Mouse (Mus musculus) heart, embryonic 10.5 days (tissue): ENCODE measurements around the gene Mthfsd. TPM values are rescaled to one million over a fixed set of nuclear protein-coding genes. Genes with fewer than 3 reads are reported as not detected.

Experiments
- DNase-seq: peaks from one replicate; pipeline ENCODE4 v3.0.0-alpha.2; 2017; ENCODE audit warnings: low spot score
- H3K27ac ChIP-seq: fragments of 300-500 bp; sonication (generic); 2 replicates; pipeline ENCODE4 v1.5.1; 2016; ENCODE audit warnings: mild to moderate bottlenecking
- H3K27me3 ChIP-seq: fragments of 300-500 bp; sonication (generic); 2 replicates; pipeline ENCODE4 v1.6.1; 2016; ENCODE audit warnings: mild to moderate bottlenecking; ENCODE audit not compliant: poor library complexity, insufficient read depth, severe bottlenecking
- H3K36me3 ChIP-seq: fragments of 300-500 bp; sonication (generic); 2 replicates; pipeline ENCODE4 v1.6.1; 2016; ENCODE audit warnings: mild to moderate bottlenecking, moderate library complexity
- H3K4me1 ChIP-seq: fragments of 300-500 bp; sonication (generic); 2 replicates; pipeline ENCODE4 v1.6.1; 2016; ENCODE audit warnings: mild to moderate bottlenecking
- H3K4me3 ChIP-seq: fragments of 300-500 bp; sonication (generic); 2 replicates; pipeline ENCODE4 v1.5.1; 2016; ENCODE audit warnings: mild to moderate bottlenecking, moderate library complexity
- H3K9me3 ChIP-seq: fragments of 300-500 bp; sonication (generic); 2 replicates; pipeline ENCODE4 v1.6.1; 2016; ENCODE audit warnings: mild to moderate bottlenecking, moderate library complexity
- whole genome bisulfite sequencing: fragments of 180-500 bp; shearing (Covaris S2); methylation state at CpG from one replicate; pipeline ENCODE4 v1.1.7; 2016; 5-methylcytosine and 5-hydroxymethylcytosine counted together
- polyA plus RNA-seq: library from polyadenylated mRNA; unstranded; fragments of >200 nt; fragmentation: Nextera tagmentation; extraction: Ambion mirVana; gene quantifications from 2 replicates; pipeline ENCODE4 v1.2.1, GENCODE M21; 2016

Mthfsd gene
- polyA plus RNA-seq, 1 experiment from 2014 or later = 57.0 TPM

DNA sequence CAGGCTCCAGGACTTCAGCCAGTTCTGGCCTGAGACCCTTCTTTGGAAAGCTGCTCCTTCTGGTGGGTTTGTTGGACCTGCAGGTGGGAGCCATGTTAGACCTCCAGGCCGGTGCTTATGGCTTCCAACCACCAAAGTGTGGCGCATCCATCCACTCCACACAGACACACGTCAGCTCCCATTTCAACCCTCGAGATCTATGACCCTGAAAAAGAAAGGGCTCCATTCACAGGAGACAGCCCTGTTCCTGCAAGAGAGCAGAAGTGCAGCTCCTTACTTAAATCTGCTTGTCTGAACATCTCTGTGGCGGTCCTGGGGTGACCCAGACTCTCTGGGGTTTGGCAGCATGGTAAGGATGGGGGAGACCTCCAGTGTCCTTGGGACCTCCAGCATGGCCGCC is 14.7 kb downstream of the Mthfsd start:
- Histone ChIP-seq H3K27ac (no peak overlapping the region), H3K27me3 (peaks cover 79% of the 10 kb centered on the region), H3K36me3 (peaks cover 24% of the 10 kb centered on the region), H3K9me3 (no peaks in the 10 kb centered on the region), H3K4me3 (no peak overlapping the region), H3K4me1 (peaks cover 30% of the 10 kb centered on the region)
- 59% methylated on average over 6 of the region's 6 CpGs for WGBS
- no peak for DNase-seq

DNA sequence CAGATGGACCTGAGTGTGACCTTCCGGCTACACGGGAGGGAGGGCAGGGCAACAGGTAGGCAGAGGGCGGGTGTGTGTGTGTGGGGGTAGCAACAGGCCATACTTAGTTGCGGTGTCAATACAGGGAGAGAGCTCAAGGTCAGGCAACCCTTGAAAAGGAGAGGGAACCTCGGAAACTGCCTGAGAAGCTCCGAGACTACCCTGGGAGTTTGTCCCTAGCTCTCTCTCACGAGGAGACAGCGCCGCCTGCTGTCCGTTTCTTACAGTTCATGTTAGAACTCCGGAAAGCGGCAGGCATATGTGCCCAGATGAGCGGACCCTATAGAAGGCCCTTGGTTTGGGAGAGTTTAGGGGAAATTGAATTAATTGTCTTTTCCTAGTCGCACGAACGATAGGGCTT is 15.6 kb downstream of the Mthfsd start:
- Histone ChIP-seq H3K27ac (no peak overlapping the region), H3K4me1 (peaks cover 30% of the 10 kb centered on the region), H3K9me3 (no peaks in the 10 kb centered on the region), H3K27me3 (peaks cover 81% of the 10 kb centered on the region), H3K36me3 (peaks cover 15% of the 10 kb centered on the region), H3K4me3 (peak overlapping the region; percentile 34; the same call in 1 of the 2 replicates)
- DNase-seq = peak; percentile 90
- WGBS = 4% methylated on average over 16 of the region's 16 CpGs

DNA sequence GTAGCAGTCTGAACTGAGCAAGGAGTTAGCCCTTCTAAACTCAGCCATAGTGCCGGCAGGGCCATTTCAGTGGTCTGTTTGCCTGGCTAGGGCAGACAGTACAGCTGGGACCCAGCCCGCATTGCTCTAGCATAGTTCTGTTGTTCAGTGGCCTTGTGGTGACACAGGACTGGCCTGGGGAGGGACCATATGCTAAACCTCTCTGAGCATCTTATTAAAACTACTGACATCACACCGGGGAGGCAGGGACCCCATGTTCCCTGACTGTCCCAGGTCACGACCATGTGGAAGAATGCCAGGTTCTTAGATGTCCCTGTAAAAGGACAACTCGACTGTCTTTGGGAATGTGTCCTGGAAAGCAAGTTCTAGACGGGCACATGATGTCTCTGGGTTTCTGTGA is 16.1 kb downstream of the Mthfsd start:
- Histone ChIP-seq H3K27me3 (peaks cover 86% of the 10 kb centered on the region), H3K36me3 (peaks cover 10% of the 10 kb centered on the region), H3K4me3 (no peak overlapping the region), H3K27ac (no peak overlapping the region), H3K4me1 (peaks cover 30% of the 10 kb centered on the region), H3K9me3 (no peaks in the 10 kb centered on the region)
- WGBS = 34% methylated on average over 6 of the region's 6 CpGs
- DNase-seq = no peak

DNA sequence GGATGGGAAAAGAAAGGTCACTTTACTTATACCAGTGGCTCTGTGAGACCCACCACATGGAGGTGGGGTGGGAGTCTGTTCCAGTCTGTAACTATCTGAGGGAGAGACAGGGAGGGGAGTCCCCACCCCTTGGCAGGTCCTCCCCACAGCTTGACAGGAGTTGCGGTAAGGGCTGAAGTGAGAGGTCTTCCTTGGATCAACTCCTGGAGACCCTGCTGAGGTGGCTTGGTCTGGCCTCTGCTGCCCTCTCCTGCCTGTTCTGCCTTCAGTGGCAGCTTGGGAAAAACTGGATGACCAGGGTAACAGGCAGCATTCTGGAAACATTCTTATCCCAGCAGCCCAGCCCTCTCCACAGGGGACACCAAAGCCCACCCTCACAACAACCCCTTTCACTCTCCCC is 17.5 kb downstream of the Mthfsd start:
- no peak for DNase-seq
- Histone ChIP-seq H3K4me3 (no peak overlapping the region), H3K4me1 (peaks cover 30% of the 10 kb centered on the region), H3K36me3 (no peaks in the 10 kb centered on the region; the same call in 1 of the 2 replicates), H3K9me3 (no peaks in the 10 kb centered on the region), H3K27me3 (peaks cover 92% of the 10 kb centered on the region), H3K27ac (no peak overlapping the region)
- 0% methylated on average over 1 of the region's 1 CpGs for WGBS

DNA sequence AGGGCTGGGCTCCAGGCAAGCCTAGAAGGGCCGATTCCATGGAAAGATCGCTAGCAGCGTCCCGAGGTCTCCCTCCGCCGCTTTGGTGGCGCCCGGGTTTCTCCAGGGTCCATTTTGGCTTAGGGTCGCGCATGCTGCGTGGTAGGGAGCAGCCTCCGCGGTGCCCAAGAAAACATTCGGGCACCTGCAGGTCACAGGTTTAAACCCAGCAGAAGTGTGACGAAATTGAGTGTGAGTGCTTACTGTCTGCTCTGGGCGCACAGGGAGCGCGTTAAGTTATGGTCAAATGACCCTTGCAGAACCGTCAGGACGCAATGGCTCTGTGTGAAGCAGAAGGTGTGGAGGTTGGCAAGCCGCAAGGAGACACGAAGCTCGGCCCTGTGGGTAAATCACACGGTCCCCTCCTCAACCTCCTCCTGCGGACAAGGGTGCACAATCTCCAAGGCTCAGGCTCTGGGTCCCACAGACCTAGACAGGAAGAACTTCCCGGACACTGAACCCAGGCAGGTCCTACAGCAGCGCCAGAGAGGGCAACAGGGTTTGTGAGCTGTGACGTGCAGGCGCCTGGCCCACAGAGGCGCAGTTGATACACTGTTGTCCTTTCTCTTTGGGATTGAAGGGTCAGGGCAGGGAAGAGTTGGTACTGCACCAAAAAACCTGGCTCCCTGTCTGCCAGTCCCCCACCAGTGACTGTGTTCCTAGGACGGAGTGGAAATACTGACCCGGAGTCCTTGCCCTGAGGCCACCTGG is 18.4 kb downstream of the Mthfsd start:
- Histone ChIP-seq H3K4me1 (peaks cover 35% of the 10 kb centered on the region), H3K4me3 (peak overlapping the region; percentile 46), H3K27me3 (peaks cover 93% of the 10 kb centered on the region), H3K9me3 (no peaks in the 10 kb centered on the region), H3K27ac (peak overlapping the region; percentile 17; the same call in 1 of the 2 replicates), H3K36me3 (no peaks in the 10 kb centered on the region; the same call in 1 of the 2 replicates)
- no peak for DNase-seq
- WGBS = 8% methylated on average over 32 of the region's 32 CpGs

DNA sequence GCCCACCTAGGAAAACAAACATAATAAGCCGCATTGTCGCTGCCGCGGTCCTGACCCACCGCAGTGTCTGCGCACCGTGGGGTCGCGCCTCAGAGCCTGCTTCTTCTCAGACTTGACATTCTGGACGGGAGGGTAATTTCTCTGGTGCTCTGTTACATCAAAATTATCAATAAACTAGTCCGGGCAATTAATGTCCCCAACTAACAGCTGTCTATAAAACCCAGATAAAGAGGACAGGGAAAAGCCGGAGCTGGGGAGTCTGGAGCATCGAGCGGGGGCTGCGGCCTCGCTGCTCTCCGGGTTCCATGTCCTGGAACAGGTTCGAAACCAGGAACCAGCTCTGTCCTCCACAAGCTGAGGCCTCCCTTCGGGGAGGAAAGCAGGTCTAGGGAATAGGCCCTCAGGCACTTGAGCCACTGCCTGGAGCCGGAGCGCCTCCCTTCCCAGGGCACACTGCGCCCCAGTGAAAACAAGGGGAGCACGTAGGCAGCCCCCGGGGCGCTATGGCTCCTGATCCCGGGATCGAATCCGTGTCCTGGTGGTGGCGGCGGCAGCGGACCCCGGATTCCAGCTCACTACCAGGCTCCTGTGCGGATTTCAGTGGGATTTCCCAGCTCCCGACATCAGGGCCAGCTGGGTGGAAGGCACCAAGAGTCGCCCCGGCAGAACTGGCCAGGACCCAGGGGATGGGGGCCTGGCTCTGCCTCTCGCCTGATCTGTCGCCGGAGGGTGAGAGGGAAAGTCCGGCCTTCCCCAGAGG is 19.1 kb downstream of the Mthfsd start:
- Histone ChIP-seq H3K27me3 (peaks cover 96% of the 10 kb centered on the region), H3K36me3 (no peaks in the 10 kb centered on the region; the same call in 1 of the 2 replicates), H3K4me3 (peak overlapping the region; percentile 46), H3K27ac (peak overlapping the region; percentile 17; the same call in 1 of the 2 replicates), H3K4me1 (peaks cover 43% of the 10 kb centered on the region), H3K9me3 (no peaks in the 10 kb centered on the region)
- no peak for DNase-seq
- 4% methylated on average over 40 of the region's 40 CpGs for WGBS

DNA sequence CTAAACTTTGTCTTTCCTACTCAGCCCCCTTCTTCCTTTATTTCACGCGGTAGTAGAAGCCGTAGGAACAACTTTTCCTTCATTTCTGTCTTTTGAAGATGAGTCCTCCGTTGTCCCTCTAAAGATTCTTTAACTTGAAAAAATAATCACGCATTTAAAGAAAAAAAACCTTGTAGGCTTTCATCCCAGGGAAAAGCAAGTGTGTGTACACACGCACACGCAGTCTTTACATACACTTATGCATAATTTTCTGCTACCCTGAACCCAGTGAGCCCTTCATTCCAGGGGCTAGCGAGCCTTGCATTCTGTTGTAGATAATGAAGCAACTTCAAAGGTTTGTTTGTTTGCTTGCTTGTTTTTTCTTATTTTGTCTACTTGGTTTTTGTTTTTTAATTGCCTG is 19.9 kb downstream of the Mthfsd start:
- no peak for DNase-seq
- Histone ChIP-seq H3K9me3 (no peaks in the 10 kb centered on the region), H3K27me3 (peaks cover 96% of the 10 kb centered on the region), H3K36me3 (no peaks in the 10 kb centered on the region; the same call in 1 of the 2 replicates), H3K27ac (no peak overlapping the region), H3K4me1 (peaks cover 51% of the 10 kb centered on the region), H3K4me3 (peak overlapping the region; percentile 46; the same call in 1 of the 2 replicates)
- 7% methylated on average over 8 of the region's 8 CpGs for WGBS

DNA sequence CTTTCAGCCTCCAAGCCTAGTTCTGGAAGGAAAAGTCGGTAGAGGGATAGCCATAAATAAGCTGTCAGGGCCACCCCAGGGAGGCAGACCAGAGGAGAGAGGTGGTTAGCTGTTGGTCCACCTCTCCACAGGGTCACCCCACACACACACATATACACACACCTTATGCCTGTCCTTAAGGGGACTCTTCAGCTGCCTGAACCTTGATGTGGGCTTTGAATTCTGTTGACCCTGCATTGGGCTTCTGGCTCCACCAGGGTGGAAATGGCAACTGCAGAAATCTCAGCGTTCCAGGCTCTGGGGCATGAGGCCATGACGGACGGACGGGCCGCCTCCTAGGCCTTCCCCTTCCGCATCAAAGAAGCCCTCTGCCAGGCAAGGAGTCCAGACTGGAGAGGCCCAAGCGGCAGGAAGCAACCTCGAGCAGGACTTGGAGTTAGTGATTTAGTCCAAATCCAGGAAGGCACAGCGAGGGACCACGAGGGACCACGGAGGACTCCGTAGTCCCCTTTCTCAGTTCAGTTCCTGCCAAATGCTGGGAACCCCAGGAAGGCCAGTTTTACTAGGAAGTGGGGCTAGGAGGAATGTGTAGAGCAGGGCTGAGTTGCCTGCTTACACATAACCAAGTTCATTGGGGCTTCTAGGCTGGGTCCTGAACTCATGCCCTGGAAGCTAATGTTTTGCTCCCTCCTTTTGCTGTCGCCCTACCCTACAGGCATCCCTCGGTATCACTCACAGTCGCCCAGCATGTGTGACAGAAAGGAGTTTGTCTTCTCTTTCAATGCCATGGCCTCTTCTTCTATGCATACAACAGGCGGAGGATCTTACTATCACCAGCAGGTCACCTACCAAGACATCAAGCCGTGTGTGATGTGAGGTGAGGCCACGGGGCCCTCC is 21.9 kb downstream of the Mthfsd start:
- Histone ChIP-seq H3K4me1 (peaks cover 53% of the 10 kb centered on the region), H3K9me3 (no peaks in the 10 kb centered on the region), H3K4me3 (peak overlapping the region; percentile 80), H3K27me3 (peaks cover 98% of the 10 kb centered on the region), H3K27ac (peak overlapping the region; percentile 68; the same call in 1 of the 2 replicates), H3K36me3 (no peaks in the 10 kb centered on the region; the same call in 1 of the 2 replicates)
- no peak for DNase-seq
- 17% methylated on average over 19 of the region's 19 CpGs for WGBS

DNA sequence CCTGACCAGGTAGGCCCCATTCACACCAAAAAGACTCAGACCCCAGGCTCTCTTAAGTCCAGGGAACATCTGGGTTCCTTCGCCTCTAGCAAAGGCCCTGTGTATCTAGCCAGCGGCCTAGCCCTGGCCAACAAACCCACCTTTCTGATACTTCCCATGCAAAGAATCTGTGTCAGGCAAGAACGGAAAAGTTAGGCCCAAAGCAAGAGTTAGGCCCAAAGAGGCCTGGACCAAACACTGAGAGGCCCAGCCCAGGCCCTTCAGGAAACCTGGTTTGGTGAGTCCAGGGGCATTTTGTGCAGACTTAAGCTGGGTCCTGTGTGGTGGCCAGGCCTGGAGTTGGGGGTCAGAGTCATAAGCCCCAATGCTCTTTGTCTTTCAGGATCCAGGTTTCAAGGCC is 22.6 kb downstream of the Mthfsd start:
- Histone ChIP-seq H3K4me1 (peaks cover 51% of the 10 kb centered on the region), H3K27me3 (peaks cover 98% of the 10 kb centered on the region), H3K36me3 (no peaks in the 10 kb centered on the region; the same call in 1 of the 2 replicates), H3K9me3 (no peaks in the 10 kb centered on the region), H3K27ac (peak overlapping the region; percentile 68; the same call in 1 of the 2 replicates), H3K4me3 (peak overlapping the region; percentile 80)
- DNase-seq = no peak
- 47% methylated on average over 3 of the region's 3 CpGs for WGBS

DNA sequence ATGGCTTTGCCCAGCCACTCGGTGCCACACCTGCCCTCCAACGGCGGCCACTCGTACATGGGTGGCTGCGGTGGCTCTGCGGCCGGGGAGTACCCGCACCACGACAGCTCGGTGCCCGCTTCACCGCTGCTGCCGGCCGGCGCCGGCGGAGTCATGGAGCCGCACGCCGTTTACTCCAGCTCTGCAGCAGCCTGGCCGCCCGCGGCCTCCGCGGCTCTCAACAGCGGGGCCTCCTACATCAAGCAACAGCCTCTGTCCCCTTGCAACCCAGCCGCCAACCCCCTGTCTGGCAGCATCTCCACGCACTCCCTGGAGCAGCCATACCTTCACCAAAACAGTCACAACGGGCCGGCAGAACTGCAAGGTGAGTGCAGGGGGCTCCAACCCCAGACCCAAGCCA is 23.2 kb downstream of the Mthfsd start:
- peaks cover 50% of the 10 kb centered on the region for H3K4me1 ChIP-seq
- under 1% methylated on average over 30 of the region's 30 CpGs for WGBS
- H3K36me3 ChIP-seq = no peaks in the 10 kb centered on the region; the same call in 1 of the 2 replicates
- peak overlapping the region; percentile 80 for H3K4me3 ChIP-seq
- H3K9me3 ChIP-seq = no peaks in the 10 kb centered on the region
- no peak for DNase-seq
- H3K27ac ChIP-seq = peak overlapping the region; percentile 82
- peaks cover 98% of the 10 kb centered on the region for H3K27me3 ChIP-seq

DNA sequence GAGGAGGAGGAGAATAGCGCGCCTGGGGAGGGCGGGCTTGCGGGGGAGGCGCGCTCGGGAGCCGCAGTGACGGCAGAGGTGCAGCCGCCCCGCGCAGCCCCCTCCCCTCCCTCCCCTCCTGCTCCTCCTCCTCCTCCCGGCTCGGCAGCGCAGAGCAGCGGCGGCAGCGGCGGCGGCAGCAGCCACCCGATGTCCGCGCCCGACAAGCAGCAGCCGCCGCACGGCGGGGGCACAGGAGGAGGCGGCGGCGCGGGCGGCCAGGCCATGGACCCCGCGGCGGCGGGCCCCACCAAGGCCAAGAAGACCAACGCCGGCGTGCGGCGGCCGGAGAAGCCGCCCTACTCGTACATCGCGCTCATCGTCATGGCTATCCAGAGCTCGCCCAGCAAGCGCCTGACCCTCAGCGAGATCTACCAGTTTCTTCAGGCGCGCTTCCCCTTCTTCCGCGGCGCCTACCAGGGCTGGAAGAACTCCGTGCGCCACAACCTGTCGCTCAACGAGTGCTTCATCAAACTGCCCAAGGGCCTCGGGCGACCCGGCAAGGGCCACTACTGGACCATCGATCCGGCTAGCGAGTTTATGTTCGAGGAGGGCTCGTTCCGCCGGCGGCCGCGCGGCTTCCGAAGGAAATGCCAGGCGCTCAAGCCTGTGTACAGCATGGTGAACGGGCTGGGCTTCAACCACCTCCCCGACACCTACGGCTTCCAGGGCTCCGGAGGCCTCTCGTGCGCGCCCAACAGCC is 23.8 kb downstream of the Mthfsd start, which contains the start of gene Foxf1:
Gene Foxf1, plus strand, starts transcription at position 177 of the 742 bp plus-strand sequence.
- DNase-seq = no peak
- H3K36me3 ChIP-seq = no peaks in the 10 kb centered on the region; the same call in 1 of the 2 replicates
- H3K27me3 ChIP-seq = peaks cover 98% of the 10 kb centered on the region
- H3K4me3 ChIP-seq = peak within 1 kb of the TSS; percentile 80
- H3K27ac ChIP-seq = peak within 1 kb of the TSS; percentile 82
- H3K4me1 ChIP-seq = peaks cover 44% of the 10 kb centered on the region
- H3K9me3 ChIP-seq = no peaks in the 10 kb centered on the region
- WGBS = under 1% methylated on average over 51 of the region's 83 CpGs

DNA sequence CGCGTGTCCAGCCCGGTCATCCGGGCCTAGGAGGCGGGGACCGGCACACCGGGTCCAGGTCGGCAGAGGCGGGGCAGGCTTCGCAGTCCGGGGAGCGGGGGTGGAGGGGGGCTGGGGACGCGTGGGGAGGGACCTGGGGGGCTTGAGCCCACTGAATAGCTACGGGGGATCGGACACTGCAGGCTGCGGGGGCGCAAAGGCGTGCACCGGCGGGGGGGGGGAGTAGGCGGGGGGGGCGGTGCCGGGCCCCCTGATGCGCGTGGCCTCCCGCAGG is 24.3 kb downstream of the Mthfsd start:
- under 1% methylated on average over 16 of the region's 27 CpGs for WGBS
- peak overlapping the region; percentile 82 for H3K27ac ChIP-seq
- no peaks in the 10 kb centered on the region for H3K9me3 ChIP-seq
- H3K36me3 ChIP-seq = no peaks in the 10 kb centered on the region; the same call in 1 of the 2 replicates
- no peak for DNase-seq
- H3K4me3 ChIP-seq = peak overlapping the region; percentile 80
- H3K4me1 ChIP-seq = peaks cover 40% of the 10 kb centered on the region
- H3K27me3 ChIP-seq = peaks cover 98% of the 10 kb centered on the region
